Mouse (Mus musculus) embryonic fibroblast, embryonic 13.5 days (primary cell): ENCODE measurements at regions not wholly inside any gene's neighbourhood (a gene's known extent, or its start where the extent isn't known, plus 50 kb on each side); places are given as distances from the start of the nearest gene placed in this dataset.

Source experiments
- CTCF ChIP-seq: IDR thresholded peaks from 2 replicates; pipeline ENCODE4 v1.5.1; 2011; ENCODE audit warnings: mild to moderate bottlenecking, control low read depth, low read length, moderate library complexity, borderline replicate concordance; ENCODE audit not compliant: insufficient read depth
- POLR2A ChIP-seq: IDR thresholded peaks from 2 replicates; pipeline ENCODE4 v1.6.1; 2011; ENCODE audit warnings: low read depth, mild to moderate bottlenecking, control low read depth, low read length, moderate library complexity

DNA sequence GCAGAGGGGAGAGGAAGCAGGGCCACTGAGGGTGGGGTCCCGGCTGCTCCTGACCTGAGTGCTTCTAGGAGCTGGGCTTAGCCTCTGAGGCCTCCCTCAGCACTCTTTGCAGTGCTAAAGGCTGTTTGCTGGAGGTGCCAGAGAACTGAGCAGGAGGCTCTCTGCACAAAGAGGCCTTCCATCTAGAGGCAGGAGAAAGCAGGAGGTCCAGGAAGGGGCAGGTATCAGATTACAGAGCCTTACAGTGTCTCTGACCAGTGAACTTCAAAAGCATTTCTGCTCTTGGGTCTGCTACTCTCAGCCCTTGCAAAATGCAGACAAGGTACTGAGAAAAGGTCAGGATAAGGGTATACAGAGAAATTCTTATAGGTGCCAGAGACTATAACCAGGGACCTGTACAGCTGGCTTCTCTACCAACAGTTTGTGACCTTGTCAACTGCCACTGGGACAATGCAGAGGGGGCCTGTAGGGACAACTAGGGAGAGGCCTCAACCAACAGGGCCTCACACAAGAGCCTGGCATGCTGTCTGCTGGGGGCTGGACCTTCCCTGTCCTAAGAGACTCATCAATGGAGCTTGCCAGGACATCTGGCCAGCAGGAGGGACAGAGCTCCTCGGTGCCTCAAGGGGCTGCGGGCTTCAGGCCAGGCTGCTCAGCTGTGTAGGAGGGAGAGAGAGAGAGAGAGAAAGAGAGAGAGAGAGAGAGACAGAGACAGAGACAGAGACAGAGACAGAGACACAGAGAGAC, 380.3 kb upstream of the Tshz3 start:
- TF ChIP-seq POLR2A, result no peak
- no peak for TF ChIP-seq CTCF
